Mouse (Mus musculus) gastrocnemius, postnatal 25 days (tissue): Measurements from ENCODE around the gene Rars. TPM values are rescaled to one million over a fixed set of nuclear protein-coding genes. Genes with fewer than 3 reads are reported as not detected.

Experiments
- DNase-seq: peaks from one replicate; pipeline ENCODE4 v3.0.0; 2022
- microRNA-seq, 2 experiments: library from miRNA; unstranded; fragments of <30 nt; microRNA quantifications; one replicate each; pipeline ENCODE4 v1.2.0; 2021; ENCODE audit warnings: borderline replicate concordance in 2 of 2
- total RNA-seq, 2 experiments: library from RNA; stranded (reverse); gene quantifications; 1 replicate in 1 of 2; 2 replicates in 1 of 2; pipeline ENCODE4 v1.2.3; 2021

Gene Rars
- total RNA-seq, 2 experiments from 2014 or later, result 42.9 to 47.6 TPM

GRCm38 (mm10) chr11:35769746-35770437 lies 64.4 kb downstream of the Rars start:
- peak; percentile 75 for DNase-seq

- DNase-seq, result peak; percentile 99
These were observed 65.0 kb downstream of the Rars start, which contains the start of gene Pank3 for GRCm38 (mm10) chr11:35769188-35769745. Gene Pank3, plus strand, starts transcription at chr11:35769484.

- no peak for DNase-seq
These were observed 67.5 kb downstream of the Rars start for GRCm38 (mm10) chr11:35766845-35767244.

- no peak for DNase-seq
These were observed 73.7 kb downstream of the Rars start for GRCm38 (mm10) chr11:35760627-35761003.

GRCm38 (mm10) chr11:35760001-35760626 lies 74.2 kb downstream of the Rars start:
- DNase-seq, result no peak

Small RNAs within 50 kb of the gene (microRNA-seq; reads per million reads assigned to microRNA genes)
- gene Mir103-1, result 0.74 to 1.1 reads per million in 2 experiments

Other genes starting within 250 kb of the Rars start
- 10 to 100 TPM; 19.7 to 22.8 TPM for gene Pank3, start 65.0 kb downstream of the Rars start, total RNA-seq
- gene Fbll1, start 35.6 kb downstream of the Rars start, total RNA-seq, result not detected
- gene Wwc1, start 146.0 kb upstream of the Rars start, total RNA-seq, result under 1 TPM in 1 of 2 experiments, not detected in 1; 0.32 TPM